Mouse (Mus musculus) cerebellum, adult 9-10 months (tissue): ENCODE measurements around the gene Hnrnpa1.
"Not testable (repeated sequence)": the region's sequence is repeated elsewhere in the genome, so short reads cannot be mapped to it uniquely, and the experiment has no call there.

Experiments used
- DNase-seq: peaks from one replicate; pipeline ENCODE4 v3.0.0; 2022

Gene Hnrnpa1

GRCm38 (mm10) chr15:103275943-103276342 is 35.7 kb downstream of the Hnrnpa1 start:
- not testable (repeated sequence) for DNase-seq

GRCm38 (mm10) chr15:103277949-103278348 is 37.7 kb downstream of the Hnrnpa1 start:
- DNase-seq, result no peak

- no peak for DNase-seq
Observed at GRCm38 (mm10) chr15:103279750-103280149, 39.5 kb downstream of the Hnrnpa1 start.

GRCm38 (mm10) chr15:103280817-103281464 is 40.7 kb downstream of the Hnrnpa1 start:
- no peak for DNase-seq

- no peak for DNase-seq
Observed at GRCm38 (mm10) chr15:103281465-103282205, 41.4 kb downstream of the Hnrnpa1 start.

- peak; percentile 46 for DNase-seq
Observed at GRCm38 (mm10) chr15:103284066-103284465, 43.8 kb downstream of the Hnrnpa1 start.

- DNase-seq, result no peak
Observed at GRCm38 (mm10) chr15:103284647-103285046, 44.4 kb downstream of the Hnrnpa1 start.

- peak; percentile 53 for DNase-seq
Observed at GRCm38 (mm10) chr15:103285778-103286417, 45.7 kb downstream of the Hnrnpa1 start.

GRCm38 (mm10) chr15:103289600-103289999 is 49.4 kb downstream of the Hnrnpa1 start:
- no peak for DNase-seq

- no peak for DNase-seq
Observed at GRCm38 (mm10) chr15:103290417-103290816, 50.2 kb downstream of the Hnrnpa1 start.

- DNase-seq, result no peak
Observed at GRCm38 (mm10) chr15:103290843-103291242, 50.6 kb downstream of the Hnrnpa1 start.

GRCm38 (mm10) chr15:103292673-103293345 is 52.6 kb downstream of the Hnrnpa1 start:
- no peak for DNase-seq

GRCm38 (mm10) chr15:103293375-103293774 is 53.1 kb downstream of the Hnrnpa1 start:
- no peak for DNase-seq

GRCm38 (mm10) chr15:103294649-103295048 is 54.4 kb downstream of the Hnrnpa1 start:
- DNase-seq, result no peak

GRCm38 (mm10) chr15:103295851-103296250 is 55.6 kb downstream of the Hnrnpa1 start:
- no peak for DNase-seq
